Mouse (Mus musculus) activated CD4-positive, CD25-positive, alpha-beta regulatory T cell, adult 9 weeks (primary cell): ENCODE results near the gene Rad50. TPM values are rescaled to one million over a fixed set of nuclear protein-coding genes. Genes with fewer than 3 reads are reported as not detected.

Source experiments
- polyA plus RNA-seq: library from polyadenylated mRNA; unstranded; fragments of 100-300 nt; shearing (Covaris generic); gene quantifications from one replicate; pipeline ENCODE4 v1.2.1, GENCODE M21; 2017

Gene Rad50
- polyA plus RNA-seq: 50.6 TPM

DNA sequence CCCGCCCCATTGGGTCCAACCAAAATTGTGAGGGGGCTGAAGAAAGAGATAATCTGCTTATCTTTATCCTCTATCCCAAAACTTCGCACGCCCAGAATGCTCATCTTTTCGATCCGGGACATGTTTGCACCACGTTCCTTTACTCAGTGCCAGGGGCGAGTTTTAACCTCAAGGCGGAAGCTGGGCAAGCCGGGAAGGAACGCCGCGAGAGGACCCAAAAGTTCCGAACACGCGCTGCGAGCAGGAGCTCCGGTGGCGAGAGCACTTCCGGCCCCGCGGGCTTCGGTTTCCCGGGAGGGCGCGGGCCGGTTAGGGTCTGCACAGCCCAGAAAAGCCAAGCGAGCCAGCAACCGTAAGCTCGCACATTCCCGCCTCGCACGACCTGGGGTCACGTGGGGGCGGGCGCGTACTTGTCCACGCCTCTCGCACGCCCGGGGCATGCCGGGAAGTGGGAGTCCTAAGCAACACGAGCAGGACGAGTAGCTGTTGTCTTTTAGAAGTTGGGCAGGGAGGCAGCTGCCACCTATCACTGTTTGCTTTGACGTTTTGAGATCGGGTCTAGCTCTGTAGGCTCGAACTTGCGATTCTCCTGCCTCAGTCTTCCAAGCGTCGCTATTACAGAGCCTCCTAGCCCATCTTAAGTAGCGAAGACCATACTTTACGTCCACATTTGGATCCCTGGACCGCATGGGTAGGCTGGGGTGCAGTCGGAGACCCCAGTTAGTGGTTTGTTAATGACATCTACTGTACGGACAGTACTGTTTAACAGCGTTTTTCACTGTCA, at the start of gene Rad50:
Gene Rad50 (minus strand): TSS at position 386 of the 784 bp plus-strand sequence.

GRCm38 (mm10) chr11:53720715-53721114, 13.6 kb upstream of the Rad50 start, which contains the start of gene Il5:
Gene Il5 (plus strand): TSS chr11:53720794.

GRCm38 (mm10) chr11:53634556-53634955, 72.6 kb downstream of the Rad50 start, which contains the start of gene Il13:
Gene Il13 (minus strand): TSS chr11:53634702.

GRCm38 (mm10) chr11:53618619-53619198, 88.4 kb downstream of the Rad50 start, which contains the start of gene Il4:
Gene Il4 (minus strand): TSS chr11:53618669.

Other genes starting within 250 kb of the Rad50 start
- gene Gm9837, start 236.8 kb downstream of the Rad50 start, polyA plus RNA-seq: not detected
- not detected for gene Gm9945, start 227.2 kb downstream of the Rad50 start, polyA plus RNA-seq
- gene Sowaha, start 227.0 kb downstream of the Rad50 start, polyA plus RNA-seq: not detected
- gene Sept8, start 188.1 kb downstream of the Rad50 start, polyA plus RNA-seq: 1.0 TPM
- gene Kif3a, start 139.9 kb downstream of the Rad50 start, polyA plus RNA-seq: 14.3 TPM
- 4.7 TPM for gene Il4, start 88.7 kb downstream of the Rad50 start, polyA plus RNA-seq
- gene Il13, start 72.6 kb downstream of the Rad50 start, polyA plus RNA-seq: not detected
- gene Il5, start 13.5 kb upstream of the Rad50 start, polyA plus RNA-seq: not detected
- gene Irf1, start 62.7 kb upstream of the Rad50 start, polyA plus RNA-seq: 464 TPM
- gene Gm17334, start 65.9 kb upstream of the Rad50 start, polyA plus RNA-seq: 3.6 TPM
- gene Gm12216, start 151.9 kb upstream of the Rad50 start, polyA plus RNA-seq: 38.1 TPM
- 36.4 TPM for gene Slc22a5, start 184.3 kb upstream of the Rad50 start, polyA plus RNA-seq